Mouse (Mus musculus) B cell, adult 2 months (primary cell): ENCODE data around the gene Anks1.
A peak's percentile ranks its signal among the peaks of the same experiment; 100 is the strongest.

Experiments
- DNase-seq, 2 experiments: peaks; one replicate each; pipeline ENCODE4 v3.0.0; 2022

Anks1 gene

GRCm38 (mm10) chr17:28101284-28101887, 192.3 kb downstream of the Anks1 start:
- DNase-seq = no peak

GRCm38 (mm10) chr17:28101902-28102319, 192.8 kb downstream of the Anks1 start:
- DNase-seq = no peak

GRCm38 (mm10) chr17:28104416-28104815, 195.3 kb downstream of the Anks1 start:
- no peak for DNase-seq

- DNase-seq = peak; percentile 31 to 34
Measured at GRCm38 (mm10) chr17:28106352-28106751, 197.2 kb downstream of the Anks1 start.

GRCm38 (mm10) chr17:28107275-28107674, 198.2 kb downstream of the Anks1 start:
- DNase-seq = no peak

- no peak for DNase-seq
Measured at GRCm38 (mm10) chr17:28112266-28112665, 203.2 kb downstream of the Anks1 start.
